Mouse (Mus musculus): ENCODE measurements around the gene Cep170b. TPM values are rescaled to one million over a fixed set of nuclear protein-coding genes. Genes with fewer than 3 reads are reported as not detected.

Gene Cep170b
- polyA plus RNA-seq, 1 experiment, result 129 TPM

GRCm38 (mm10) chr12:112722240-112723027 is 2.2 kb downstream of the Cep170b start:
- H3K4me3 ChIP-seq (ENCODE audit: insufficient read depth, low read length), result peak overlapping the region; percentile 63
- TF ChIP-seq CTCF (IDR thresholded peaks at IDR 0.05; ENCODE audit: extremely low read depth, insufficient read depth, low read length) (no peak), POLR2A (IDR thresholded peaks at IDR 0.05; ENCODE audit: extremely low read depth, insufficient read depth, low read length) (0 out of 2 replicates have a peak, but pooled peaks have one; percentile 9)
- no peaks in the 10 kb centered on the region for H3K4me1 ChIP-seq (ENCODE audit: control insufficient read depth, insufficient read depth, low read length)
- H3K27ac ChIP-seq (ENCODE audit: insufficient read depth, low read length), result peak overlapping the region; percentile 42; the same call in 1 of the 2 replicates

GRCm38 (mm10) chr12:112723028-112723330 is 2.7 kb downstream of the Cep170b start:
- TF ChIP-seq CTCF (IDR thresholded peaks at IDR 0.05; ENCODE audit: extremely low read depth, insufficient read depth, low read length) (no peak), POLR2A (IDR thresholded peaks at IDR 0.05; ENCODE audit: extremely low read depth, insufficient read depth, low read length) (0 out of 2 replicates have a peak, but pooled peaks have one; percentile 0)
- peak overlapping the region; percentile 15; the same call in 1 of the 2 replicates for H3K27ac ChIP-seq (ENCODE audit: insufficient read depth, low read length)
- H3K4me1 ChIP-seq (ENCODE audit: control insufficient read depth, insufficient read depth, low read length), result peaks cover 1% of the 10 kb centered on the region; the same call in 1 of the 2 replicates
- H3K4me3 ChIP-seq (ENCODE audit: insufficient read depth, low read length), result peak overlapping the region; percentile 63

GRCm38 (mm10) chr12:112723445-112723844 is 3.2 kb downstream of the Cep170b start:
- TF ChIP-seq POLR2A (IDR thresholded peaks at IDR 0.05; ENCODE audit: extremely low read depth, insufficient read depth, low read length) (no peak), CTCF (IDR thresholded peaks at IDR 0.05; ENCODE audit: extremely low read depth, insufficient read depth, low read length) (no peak)
- Histone ChIP-seq H3K4me3 (ENCODE audit: insufficient read depth, low read length) (peak overlapping the region; percentile 63; the same call in 1 of the 2 replicates), H3K4me1 (ENCODE audit: control insufficient read depth, insufficient read depth, low read length) (peaks cover 1% of the 10 kb centered on the region; the same call in 1 of the 2 replicates), H3K27ac (ENCODE audit: insufficient read depth, low read length) (no peak overlapping the region)

- Histone ChIP-seq H3K4me3 (ENCODE audit: insufficient read depth, low read length) (no peak overlapping the region), H3K4me1 (ENCODE audit: control insufficient read depth, insufficient read depth, low read length) (peaks cover 1% of the 10 kb centered on the region; the same call in 1 of the 2 replicates), H3K27ac (ENCODE audit: insufficient read depth, low read length) (no peak overlapping the region)
- TF ChIP-seq POLR2A (IDR thresholded peaks at IDR 0.05; ENCODE audit: extremely low read depth, insufficient read depth, low read length), result no peak
- peak; percentile 50 for TF ChIP-seq CTCF (IDR thresholded peaks at IDR 0.05; ENCODE audit: extremely low read depth, insufficient read depth, low read length)
These were observed 4.0 kb downstream of the Cep170b start for GRCm38 (mm10) chr12:112724077-112724805.

GRCm38 (mm10) chr12:112727801-112728200 is 7.5 kb downstream of the Cep170b start:
- TF ChIP-seq POLR2A (IDR thresholded peaks at IDR 0.05; ENCODE audit: extremely low read depth, insufficient read depth, low read length) (no peak), CTCF (IDR thresholded peaks at IDR 0.05; ENCODE audit: extremely low read depth, insufficient read depth, low read length) (no peak)
- H3K4me3 ChIP-seq (ENCODE audit: insufficient read depth, low read length), result no peak overlapping the region
- H3K4me1 ChIP-seq (ENCODE audit: control insufficient read depth, insufficient read depth, low read length), result peaks cover 3% of the 10 kb centered on the region
- no peak overlapping the region for H3K27ac ChIP-seq (ENCODE audit: insufficient read depth, low read length)

GRCm38 (mm10) chr12:112730808-112731207 is 10.6 kb downstream of the Cep170b start:
- Histone ChIP-seq H3K4me1 (ENCODE audit: control insufficient read depth, insufficient read depth, low read length) (peaks cover 3% of the 10 kb centered on the region), H3K27ac (ENCODE audit: insufficient read depth, low read length) (no peak overlapping the region), H3K4me3 (ENCODE audit: insufficient read depth, low read length) (no peak overlapping the region)
- TF ChIP-seq CTCF (IDR thresholded peaks at IDR 0.05; ENCODE audit: extremely low read depth, insufficient read depth, low read length) (no peak), POLR2A (IDR thresholded peaks at IDR 0.05; ENCODE audit: extremely low read depth, insufficient read depth, low read length) (no peak)

GRCm38 (mm10) chr12:112732591-112732990 is 12.3 kb downstream of the Cep170b start:
- TF ChIP-seq CTCF (IDR thresholded peaks at IDR 0.05; ENCODE audit: extremely low read depth, insufficient read depth, low read length), result no peak
- no peak for TF ChIP-seq POLR2A (IDR thresholded peaks at IDR 0.05; ENCODE audit: extremely low read depth, insufficient read depth, low read length)
- Histone ChIP-seq H3K27ac (ENCODE audit: insufficient read depth, low read length) (no peak overlapping the region), H3K4me1 (ENCODE audit: control insufficient read depth, insufficient read depth, low read length) (peaks cover 3% of the 10 kb centered on the region), H3K4me3 (ENCODE audit: insufficient read depth, low read length) (no peak overlapping the region)

- H3K4me3 ChIP-seq (ENCODE audit: insufficient read depth, low read length), result no peak overlapping the region
- no peak overlapping the region for H3K27ac ChIP-seq (ENCODE audit: insufficient read depth, low read length)
- no peak for TF ChIP-seq POLR2A (IDR thresholded peaks at IDR 0.05; ENCODE audit: extremely low read depth, insufficient read depth, low read length)
- TF ChIP-seq CTCF (IDR thresholded peaks at IDR 0.05; ENCODE audit: extremely low read depth, insufficient read depth, low read length), result no peak
- H3K4me1 ChIP-seq (ENCODE audit: control insufficient read depth, insufficient read depth, low read length), result peaks cover 1% of the 10 kb centered on the region; the same call in 1 of the 2 replicates
These were observed 14.0 kb downstream of the Cep170b start for GRCm38 (mm10) chr12:112734108-112734820.
